In the genomic region with DNA sequence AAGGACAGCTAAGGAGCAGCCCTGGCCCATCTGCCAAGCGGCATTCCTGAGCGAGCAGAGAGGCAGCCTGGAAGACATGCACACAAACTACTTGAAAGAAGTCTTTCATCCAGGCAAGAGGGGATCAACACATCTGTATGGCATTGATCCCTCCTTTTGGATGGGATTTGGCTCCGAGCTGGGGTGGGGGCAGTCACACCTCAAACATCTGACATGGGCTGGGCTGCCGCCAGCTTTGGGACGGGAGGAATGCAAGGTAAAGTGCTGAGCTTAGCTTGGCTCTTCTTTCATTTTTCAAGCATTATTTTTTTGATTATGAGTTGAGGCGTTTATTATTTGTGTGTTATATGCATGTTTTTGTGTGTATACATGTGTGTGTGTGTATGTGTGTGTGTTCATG, we compare ENCODE assay signal across 22 mouse cellular contexts.
"Had no signal": no experiment of that assay in that cellular context is flagged by ENCODE, and none has a peak within 500 bp of the region (broad histone marks: within the 10 kb centered on the region; RNA-seq: fewer than 3 reads in every experiment).

No protein-coding gene starts in this region.

- DNase-seq: gastrocnemius, postnatal 14 days; gastrocnemius, postnatal 36 days; heart, adult 2 months; kidney, adult 18-20 months; kidney, adult 8-10 months; kidney, postnatal 10 days; kidney, postnatal 25 days; kidney, postnatal 4 days; liver; liver, embryonic 13.5 days had no signal

- H3K4me3 ChIP-seq: heart, adult 2 months; heart, embryonic 13.5 days; heart, embryonic 15.5 days; hindbrain, embryonic 12.5 days; layer of hippocampus, adult 2 months; left cerebral cortex, adult 2 months; limb, embryonic 13.5 days; liver, embryonic 13.5 days; liver, embryonic 15.5 days had no signal

- H3K9ac ChIP-seq: heart, embryonic 13.5 days; heart, embryonic 15.5 days; hindbrain, embryonic 12.5 days; hindbrain, embryonic 14.5 days; limb, embryonic 13.5 days; liver, embryonic 13.5 days; liver, embryonic 15.5 days had no signal

- H3K4me2 ChIP-seq: heart, embryonic 11.5 days; heart, embryonic 13.5 days; heart, embryonic 15.5 days; hindbrain, embryonic 12.5 days; hindbrain, embryonic 14.5 days; limb, embryonic 13.5 days; liver, embryonic 11.5 days; liver, embryonic 13.5 days; liver, embryonic 15.5 days had no signal

- ATAC-seq: hindbrain, postnatal 0 days; intestine, embryonic 16.5 days had no signal

- H3K27ac ChIP-seq: heart, adult 2 months; heart, embryonic 13.5 days; heart, embryonic 15.5 days; hindbrain, embryonic 12.5 days; hindbrain, embryonic 14.5 days; hindbrain, postnatal 0 days; layer of hippocampus, adult 2 months; left cerebral cortex, adult 2 months; limb, embryonic 13.5 days; liver, embryonic 13.5 days; liver, embryonic 15.5 days had no signal

- H3K9me3 ChIP-seq: heart, embryonic 13.5 days; heart, embryonic 15.5 days; hindbrain, embryonic 12.5 days; limb, embryonic 13.5 days; liver, embryonic 13.5 days; liver, embryonic 15.5 days had no signal

- H3K4me1 ChIP-seq: liver, embryonic 13.5 days; liver, embryonic 15.5 days had no signal

- H3K36me3 ChIP-seq: heart, embryonic 13.5 days; heart, embryonic 15.5 days; hindbrain, embryonic 12.5 days; limb, embryonic 13.5 days; liver, embryonic 13.5 days; liver, embryonic 15.5 days had no signal

- H3K27me3 ChIP-seq: heart, embryonic 13.5 days; heart, embryonic 15.5 days; hindbrain, embryonic 12.5 days; limb, embryonic 13.5 days; liver, embryonic 13.5 days; liver, embryonic 15.5 days had no signal
